Mouse (Mus musculus) cerebellum, adult 2 months (tissue): ENCODE results near the gene Mier2.

Experiments
- CTCF ChIP-seq: fragments of 200-500 bp; IDR thresholded peaks from 2 replicates; pipeline ENCODE4 v1.5.1; 2011; ENCODE audit warnings: low read depth, mild to moderate bottlenecking, control low read depth, low read length, moderate library complexity, borderline replicate concordance; ENCODE audit not compliant: insufficient read depth
- POLR2A ChIP-seq: fragments of 200-500 bp; IDR thresholded peaks from 2 replicates; pipeline ENCODE4 v1.6.1; 2011; ENCODE audit warnings: low read length, control low read depth, borderline replicate concordance; ENCODE audit not compliant: insufficient read depth

GRCm38 (mm10) chr10:79579781-79580180, 24.8 kb upstream of the Mier2 start:
- no peak for TF ChIP-seq POLR2A
- no peak for TF ChIP-seq CTCF
